Mouse (Mus musculus) ES-Bruce4 (cell line): ENCODE measurements around the gene Dirc2. TPM values are rescaled to one million over a fixed set of nuclear protein-coding genes. Genes with fewer than 3 reads are reported as not detected.

Experiments used
- H3K27ac ChIP-seq: 2 replicates; pipeline ENCODE4 v1.5.1; 2012; ENCODE audit warnings: low read length, inconsistent platforms; ENCODE audit not compliant: insufficient read depth
- H3K27me3 ChIP-seq: 2 replicates; pipeline ENCODE4 v1.6.1; 2012; ENCODE audit warnings: mild to moderate bottlenecking, low read length, inconsistent platforms; ENCODE audit not compliant: control insufficient read depth, poor library complexity, insufficient read depth, severe bottlenecking
- H3K36me3 ChIP-seq: 2 replicates; pipeline ENCODE4 v1.6.1; 2012; ENCODE audit warnings: inconsistent platforms, mild to moderate bottlenecking, low read length, moderate library complexity; ENCODE audit not compliant: control insufficient read depth, poor library complexity, insufficient read depth, severe bottlenecking
- H3K4me1 ChIP-seq: one replicate; pipeline ENCODE4 v1.8.1; 2011; ENCODE audit warnings: low read length; ENCODE audit not compliant: control insufficient read depth, insufficient read depth
- H3K4me3 ChIP-seq: 2 replicates; pipeline ENCODE4 v1.5.1; 2011; ENCODE audit warnings: low read depth, mild to moderate bottlenecking, low read length
- H3K9ac ChIP-seq: 2 replicates; pipeline ENCODE4 v1.6.1; 2012; ENCODE audit warnings: low read depth, mild to moderate bottlenecking, inconsistent platforms; ENCODE audit not compliant: poor library complexity, severe bottlenecking
- H3K9me3 ChIP-seq: replicated peaks from 2 replicates; pipeline ENCODE4 v1.6.1; 2012; ENCODE audit warnings: mild to moderate bottlenecking, low read length, inconsistent platforms; ENCODE audit not compliant: control insufficient read depth, poor library complexity, insufficient read depth, severe bottlenecking
- CTCF ChIP-seq: IDR thresholded peaks from one replicate; pipeline ENCODE4 v1.8.1; 2011; ENCODE audit warnings: low read depth, low read length
- EP300 ChIP-seq: IDR thresholded peaks from 2 replicates; pipeline ENCODE4 v1.6.1; 2011; ENCODE audit warnings: low read depth, low read length; ENCODE audit not compliant: insufficient read depth
- POLR2A ChIP-seq: IDR thresholded peaks from one replicate; pipeline ENCODE4 v1.8.1; 2011; ENCODE audit warnings: low read length; ENCODE audit not compliant: insufficient read depth
- polyA plus RNA-seq: library from polyadenylated mRNA; stranded (reverse); fragments of >200 nt; gene quantifications from 2 replicates; pipeline ENCODE4 v1.2.4, GENCODE M21; 2011; ENCODE audit warnings: low read depth; ENCODE audit not compliant: missing spikeins, insufficient read depth, insufficient read length

The Dirc2 gene
- polyA plus RNA-seq, 1 experiment, result 18.5 TPM

DNA sequence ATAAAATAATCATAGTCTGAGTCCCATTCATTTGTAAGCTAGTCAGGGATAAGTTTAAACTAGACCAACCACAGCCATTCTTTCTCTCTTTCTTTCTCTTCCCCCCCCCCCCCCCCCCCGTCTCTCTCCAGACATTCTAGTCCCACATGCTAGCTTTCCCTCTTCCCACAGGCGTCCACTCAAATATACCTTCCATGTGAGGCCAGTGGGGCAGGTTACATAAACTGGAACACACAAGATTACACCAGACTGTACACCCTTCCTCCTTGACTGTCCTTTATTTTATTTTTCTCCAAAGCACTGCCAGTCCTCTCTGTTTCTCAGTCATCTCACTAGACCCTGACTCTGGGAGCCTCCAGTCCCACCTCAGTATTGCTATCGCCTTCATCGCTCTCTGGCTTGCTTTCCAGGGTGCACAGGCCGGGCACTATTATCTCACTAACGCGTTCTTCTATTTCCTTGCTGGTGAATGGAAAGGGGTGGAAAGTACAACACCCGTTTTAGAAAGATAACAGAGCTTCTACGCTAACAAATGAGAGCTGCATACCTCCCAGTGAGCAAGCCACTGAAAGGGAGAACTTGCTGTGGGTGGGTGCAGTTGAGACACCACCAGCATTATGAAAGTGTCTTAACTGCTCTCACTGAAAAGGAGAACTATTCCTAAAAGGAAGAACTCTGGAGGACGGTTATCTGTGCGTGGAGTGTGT lies 5.4 kb downstream of the Dirc2 start:
- H3K9ac ChIP-seq, result no peak overlapping the region
- no peak overlapping the region for H3K4me3 ChIP-seq
- no peak overlapping the region for H3K27ac ChIP-seq
- no peaks in the 10 kb centered on the region for H3K36me3 ChIP-seq
- no peaks in the 10 kb centered on the region for H3K4me1 ChIP-seq
- no peaks in the 10 kb centered on the region for H3K9me3 ChIP-seq
- TF ChIP-seq CTCF (no peak), EP300 (no peak), POLR2A (no peak)
- H3K27me3 ChIP-seq, result no peaks in the 10 kb centered on the region

DNA sequence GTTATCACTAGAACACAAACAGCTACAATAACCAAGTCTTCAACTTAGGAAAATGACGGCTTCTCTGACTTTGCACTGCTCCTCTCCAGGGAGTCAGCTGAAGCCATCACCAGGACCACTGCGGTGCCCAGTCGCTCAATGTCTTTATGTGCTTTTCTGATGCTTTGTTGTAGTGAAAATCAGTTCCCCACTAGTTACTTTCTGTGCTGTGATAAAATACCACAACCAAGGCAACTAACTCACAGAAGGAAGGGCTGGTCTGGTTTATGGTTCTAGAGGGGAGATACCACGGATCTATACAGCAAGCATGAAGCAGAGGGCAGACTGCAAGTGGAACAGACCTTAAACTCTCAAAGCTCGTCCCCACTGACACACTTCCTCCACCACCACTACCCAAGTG lies 9.8 kb downstream of the Dirc2 start:
- Histone ChIP-seq H3K9ac (no peak overlapping the region), H3K27me3 (no peaks in the 10 kb centered on the region), H3K36me3 (no peaks in the 10 kb centered on the region), H3K4me1 (no peaks in the 10 kb centered on the region), H3K9me3 (no peaks in the 10 kb centered on the region), H3K4me3 (no peak overlapping the region), H3K27ac (no peak overlapping the region)
- TF ChIP-seq CTCF (no peak), EP300 (no peak), POLR2A (no peak)

DNA sequence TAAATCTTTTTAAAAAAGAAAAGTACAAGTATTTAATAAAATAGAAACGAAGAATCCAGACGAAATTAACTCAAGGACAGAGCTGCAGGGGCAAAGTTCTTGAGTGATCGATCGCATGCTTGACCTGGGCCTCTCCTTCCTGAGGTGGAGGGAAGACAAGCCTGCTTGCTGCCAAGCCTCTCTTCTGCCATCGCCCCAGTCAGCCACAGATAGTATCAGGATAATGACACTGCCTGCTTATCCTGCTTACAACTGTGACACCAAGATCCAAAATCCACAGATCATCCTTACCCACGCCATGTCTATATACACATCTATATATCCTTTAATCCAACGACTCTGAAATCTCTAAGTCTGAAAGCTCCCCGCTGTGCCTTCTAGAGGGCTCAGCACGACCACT lies 12.5 kb downstream of the Dirc2 start:
- Histone ChIP-seq H3K27ac (no peak overlapping the region), H3K9me3 (no peaks in the 10 kb centered on the region)
- no peak for TF ChIP-seq CTCF
- TF ChIP-seq EP300, result no peak
- no peak for TF ChIP-seq POLR2A

DNA sequence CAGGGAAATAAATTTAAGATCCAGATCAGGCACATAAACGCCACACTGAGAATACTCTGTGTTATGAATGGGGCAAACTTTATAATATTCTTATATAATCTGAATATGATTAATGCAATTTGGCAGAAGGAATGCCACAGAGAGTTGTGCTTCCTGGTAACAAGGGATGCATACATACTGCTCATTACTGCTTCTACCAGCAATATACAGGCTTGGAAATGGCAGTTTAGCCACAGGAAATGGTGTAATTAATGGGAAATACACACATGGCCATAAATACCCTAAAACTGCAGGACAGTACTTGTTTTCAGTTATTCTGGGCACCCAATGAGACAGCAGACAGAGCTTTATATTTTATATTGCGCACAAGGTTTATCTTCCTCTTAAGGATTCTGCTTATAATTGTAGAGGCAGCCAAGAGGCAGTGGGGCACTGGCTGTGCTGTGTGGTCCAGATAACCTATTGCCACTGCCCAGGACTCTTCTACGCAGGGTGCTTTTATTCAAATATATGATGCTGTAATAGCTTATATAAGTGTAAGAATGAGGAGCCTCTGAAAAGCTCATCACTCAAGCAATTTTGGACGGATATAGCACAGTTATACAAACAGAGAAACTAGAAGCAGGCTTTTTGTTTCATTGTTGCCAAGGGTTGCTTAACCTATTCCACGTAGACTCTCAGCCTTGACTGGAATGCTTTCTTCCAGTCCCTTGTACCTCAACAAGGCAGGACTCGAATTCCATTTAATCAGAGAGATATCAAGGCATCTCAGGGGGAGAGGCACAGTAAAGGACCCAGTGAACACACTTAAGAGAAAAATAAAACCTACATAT lies 13.4 kb downstream of the Dirc2 start:
- no peaks in the 10 kb centered on the region for H3K9me3 ChIP-seq
- TF ChIP-seq CTCF (no peak), POLR2A (no peak), EP300 (no peak)
- no peak overlapping the region for H3K9ac ChIP-seq
- H3K27ac ChIP-seq, result no peak overlapping the region
- no peaks in the 10 kb centered on the region for H3K36me3 ChIP-seq
- H3K4me1 ChIP-seq, result no peaks in the 10 kb centered on the region
- H3K27me3 ChIP-seq, result no peaks in the 10 kb centered on the region
- H3K4me3 ChIP-seq, result no peak overlapping the region

More for the DNA sequence above, 12.5 kb downstream of the Dirc2 start:
- Histone ChIP-seq H3K4me3 (no peak overlapping the region), H3K36me3 (no peaks in the 10 kb centered on the region), H3K9ac (no peak overlapping the region), H3K27me3 (no peaks in the 10 kb centered on the region), H3K4me1 (no peaks in the 10 kb centered on the region)

DNA sequence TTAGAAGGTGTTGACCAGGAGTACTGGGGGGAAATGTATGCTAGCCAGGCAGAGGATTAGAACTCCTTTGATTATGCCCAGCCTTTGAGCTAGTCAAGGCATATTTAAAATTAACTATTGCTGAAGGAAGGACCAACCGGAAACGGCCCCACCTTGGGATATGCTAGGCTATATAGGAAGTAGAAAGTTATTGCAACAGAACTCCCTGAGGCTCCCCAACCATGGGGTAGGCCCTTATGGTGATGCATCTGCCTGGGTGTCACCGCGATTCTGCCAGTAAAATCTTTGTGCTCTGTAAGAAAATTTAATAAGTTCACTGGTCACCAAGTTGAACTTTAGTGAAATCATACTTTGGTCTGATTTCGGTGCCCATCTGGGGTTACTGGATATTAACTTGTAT lies 15.2 kb downstream of the Dirc2 start:
- no peaks in the 10 kb centered on the region for H3K27me3 ChIP-seq
- no peak overlapping the region for H3K27ac ChIP-seq
- H3K9ac ChIP-seq, result no peak overlapping the region
- no peaks in the 10 kb centered on the region for H3K36me3 ChIP-seq
- H3K4me1 ChIP-seq, result no peaks in the 10 kb centered on the region
- TF ChIP-seq POLR2A, result no peak
- no peak for TF ChIP-seq EP300
- TF ChIP-seq CTCF, result no peak
- no peaks in the 10 kb centered on the region for H3K9me3 ChIP-seq
- H3K4me3 ChIP-seq, result no peak overlapping the region

DNA sequence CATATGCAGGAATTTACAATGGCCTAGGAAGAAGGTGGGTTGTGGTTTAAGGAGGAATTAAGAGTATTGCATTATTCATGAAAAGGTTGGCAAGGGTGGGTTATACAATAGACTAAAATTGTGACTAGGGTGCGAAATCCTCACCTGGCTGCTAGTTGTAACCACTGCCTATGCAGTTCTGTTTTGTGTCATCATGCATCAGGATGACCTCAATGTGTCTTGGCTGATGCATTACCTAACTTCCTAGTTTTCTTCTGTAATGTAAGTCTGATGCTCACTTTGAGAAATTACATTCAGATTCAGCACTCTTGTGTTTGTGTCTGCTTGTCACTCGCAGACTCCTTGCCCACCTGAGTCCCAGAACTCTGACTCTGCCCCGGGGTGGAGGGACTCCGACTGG lies 17.3 kb downstream of the Dirc2 start:
- H3K27ac ChIP-seq, result no peak overlapping the region
- H3K9me3 ChIP-seq, result no peaks in the 10 kb centered on the region
- no peak overlapping the region for H3K4me3 ChIP-seq
- H3K36me3 ChIP-seq, result no peaks in the 10 kb centered on the region
- no peak overlapping the region for H3K9ac ChIP-seq
- H3K27me3 ChIP-seq, result no peaks in the 10 kb centered on the region
- TF ChIP-seq EP300 (no peak), CTCF (no peak), POLR2A (no peak)
- H3K4me1 ChIP-seq, result no peaks in the 10 kb centered on the region
